Mouse (Mus musculus) limb, embryonic 10.5 days (tissue): ENCODE results near the gene Hist1h4m. TPM values are rescaled to one million over a fixed set of nuclear protein-coding genes. Genes with fewer than 3 reads are reported as not detected.

ENCODE experiments used
- microRNA-seq: library from miRNA; unstranded; fragments of <30 nt; microRNA quantifications from one replicate; pipeline ENCODE4, GENCODE M21; 2017
- polyA plus RNA-seq: library from polyadenylated mRNA; unstranded; fragments of >200 nt; fragmentation: Nextera tagmentation; extraction: Ambion mirVana; gene quantifications from 2 replicates; pipeline ENCODE4 v1.2.1, GENCODE M21; 2016

The Hist1h4m gene
- polyA plus RNA-seq, 1 experiment from 2014 or later: not detected

Small RNAs within 50 kb of the gene (microRNA-seq; reads per million reads assigned to microRNA genes)
- gene Gm19658: not detected
- gene Gm44346: not detected
- gene Gm44466: not detected

Other genes with a start within 250 kb of the Hist1h4m start
- gene Olfr1364, start 230.0 kb upstream of the Hist1h4m start, polyA plus RNA-seq: not detected in 2 replicates
- not detected in 2 replicates for gene Olfr1362, start 197.7 kb upstream of the Hist1h4m start, polyA plus RNA-seq
- not detected in 2 replicates for gene Olfr11, start 169.2 kb upstream of the Hist1h4m start, polyA plus RNA-seq
- gene Olfr1361, start 148.4 kb upstream of the Hist1h4m start, polyA plus RNA-seq: not detected in 2 replicates
- gene Olfr1360, start 134.3 kb upstream of the Hist1h4m start, polyA plus RNA-seq: not detected in 2 replicates
- gene Olfr1359, start 113.6 kb upstream of the Hist1h4m start, polyA plus RNA-seq: not detected in 2 replicates
- gene Hist1h2bl, start 95.6 kb upstream of the Hist1h4m start, polyA plus RNA-seq: 1.7 and 2.0 TPM in 2 replicates
- 19.5 and 28.4 TPM in 2 replicates for gene Hist1h2ai, start 95.3 kb upstream of the Hist1h4m start, polyA plus RNA-seq
- gene Hist1h3h, start 94.1 kb upstream of the Hist1h4m start, polyA plus RNA-seq: 8.0 and 10.2 TPM in 2 replicates
- 6.8 and 7.9 TPM in 2 replicates for gene Hist1h2bm, start 89.7 kb upstream of the Hist1h4m start, polyA plus RNA-seq
- 0.92 and 1.6 TPM in 2 replicates for gene Hist1h4j, start 76.7 kb upstream of the Hist1h4m start, polyA plus RNA-seq
- gene Hist1h4k, start 61.2 kb upstream of the Hist1h4m start, polyA plus RNA-seq: 4.9 TPM in 1 of 2 replicates, not detected in the other
- gene Hist1h2ak, start 57.9 kb upstream of the Hist1h4m start, polyA plus RNA-seq: 14.3 and 19.6 TPM in 2 replicates
- gene Hist1h2bn, start 57.6 kb upstream of the Hist1h4m start, polyA plus RNA-seq: 1.4 and 3.8 TPM in 2 replicates
- gene Hist1h1b, start 31.1 kb upstream of the Hist1h4m start, polyA plus RNA-seq: 33.1 and 40.9 TPM in 2 replicates
- gene Hist1h3i, start 28.4 kb upstream of the Hist1h4m start, polyA plus RNA-seq: 131 and 133 TPM in 2 replicates
- 5.4 and 9.9 TPM in 2 replicates for gene Hist1h2an, start 24.5 kb upstream of the Hist1h4m start, polyA plus RNA-seq
- 3.4 and 5.5 TPM in 2 replicates for gene Hist1h2bp, start 24.3 kb upstream of the Hist1h4m start, polyA plus RNA-seq
- 17.9 and 22.1 TPM in 2 replicates for gene Hist1h2bq, start 1.5 kb upstream of the Hist1h4m start, polyA plus RNA-seq
- gene Hist1h2ao, start 1.3 kb upstream of the Hist1h4m start, polyA plus RNA-seq: 2.0 and 2.1 TPM in 2 replicates
- 10.5 and 11.5 TPM in 2 replicates for gene Hist1h4n, start 20.4 kb downstream of the Hist1h4m start, polyA plus RNA-seq
- gene Hist1h2ap, start 21.8 kb downstream of the Hist1h4m start, polyA plus RNA-seq: 6,450 and 6,557 TPM in 2 replicates
- 19.4 and 23.0 TPM in 2 replicates for gene Hist1h2br, start 22.0 kb downstream of the Hist1h4m start, polyA plus RNA-seq
- gene Zfp184, start 133.3 kb downstream of the Hist1h4m start, polyA plus RNA-seq: 22.4 and 27.0 TPM in 2 replicates
- gene Pom121l2, start 169.4 kb downstream of the Hist1h4m start, polyA plus RNA-seq: 0.14 and 0.28 TPM in 2 replicates
- gene Prss16, start 198.0 kb downstream of the Hist1h4m start, polyA plus RNA-seq: 0.20 TPM in 1 of 2 replicates, not detected in the other
- gene Hist1h2ah, start 223.8 kb downstream of the Hist1h4m start, polyA plus RNA-seq: 7.3 and 8.5 TPM in 2 replicates
- gene Hist1h2bk, start 224.1 kb downstream of the Hist1h4m start, polyA plus RNA-seq: 10.3 and 11.8 TPM in 2 replicates
- 27.4 and 36.3 TPM in 2 replicates for gene Hist1h4i, start 229.6 kb downstream of the Hist1h4m start, polyA plus RNA-seq
- 59.9 and 81.0 TPM in 2 replicates for gene Hist1h2ag, start 231.2 kb downstream of the Hist1h4m start, polyA plus RNA-seq
- 14.5 and 20.7 TPM in 2 replicates for gene Hist1h2bj, start 231.5 kb downstream of the Hist1h4m start, polyA plus RNA-seq